Mouse (Mus musculus): ENCODE results near the gene Nosip. TPM values are rescaled to one million over a fixed set of nuclear protein-coding genes. Genes with fewer than 3 reads are reported as not detected.

The Nosip gene
- polyA plus RNA-seq, 2 experiments = 23.1 to 26.4 TPM

GRCm38 (mm10) chr7:45067190-45067999 lies 5.2 kb downstream of the Nosip start:
- peaks cover 5 to 6% of the 10 kb centered on the region in 2 experiments; a peak in 2 of 4 replicates for H3K4me1 ChIP-seq (replicated peaks; ENCODE audit: control insufficient read depth in 2 of 2, insufficient read depth in 2 of 2, low read length in 1 of 2)
- no peak overlapping the region for H3K27ac ChIP-seq
- H3K4me2 ChIP-seq (ENCODE audit: low read depth) = no peak overlapping the region
- 0 out of 2 replicates have a peak, but pooled peaks have one; percentile 4 for ATAC-seq (ENCODE audit: insufficient read depth)
- WGBS (ENCODE audit: insufficient replicate concordance) = 33% methylated on average over 4 of the region's 4 CpGs
- no peak for DNase-seq (ENCODE audit: low read depth in 3 of 3, low spot score in 3 of 3)
- no peak overlapping the region for H3K4me3 ChIP-seq (ENCODE audit: insufficient read depth in 1 of 2, low read depth in 2 of 2, low read length in 2 of 2)
- no peaks in the 10 kb centered on the region for H3K9me3 ChIP-seq (ENCODE audit: control insufficient read depth, low read length)
- H3K9ac ChIP-seq (replicated peaks) = no peak overlapping the region
- H3K36me3 ChIP-seq (replicated peaks; ENCODE audit: control insufficient read depth, insufficient read depth, low read depth) = no peaks in the 10 kb centered on the region
- no peaks in the 10 kb centered on the region for H3K27me3 ChIP-seq (ENCODE audit: control insufficient read depth, insufficient read depth, low read length)
- TF ChIP-seq EP300 (IDR thresholded peaks at IDR 0.05; ENCODE audit: low read depth) (no peak), CTCF (IDR thresholded peaks at IDR 0.05; ENCODE audit: low read depth) (no peak)

- peaks cover 6 to 7% of the 10 kb centered on the region in 2 experiments; a peak in 2 of 4 replicates for H3K4me1 ChIP-seq (replicated peaks; ENCODE audit: control insufficient read depth in 2 of 2, insufficient read depth in 2 of 2, low read length in 1 of 2)
- H3K4me3 ChIP-seq (ENCODE audit: insufficient read depth in 1 of 2, low read depth in 2 of 2, low read length in 2 of 2) = no peak overlapping the region
- no peak overlapping the region for H3K27ac ChIP-seq
- peak; percentile 46 for ATAC-seq (ENCODE audit: insufficient read depth)
- H3K27me3 ChIP-seq (ENCODE audit: control insufficient read depth, insufficient read depth, low read length) = no peaks in the 10 kb centered on the region
- no peak overlapping the region for H3K4me2 ChIP-seq (ENCODE audit: low read depth)
- H3K9ac ChIP-seq (replicated peaks) = no peak overlapping the region
- DNase-seq (ENCODE audit: low read depth in 3 of 3, low spot score in 3 of 3) = peak in 1 of 3 experiments; percentile 46
- WGBS (ENCODE audit: insufficient replicate concordance) = 10% methylated on average over 5 of the region's 5 CpGs
- no peaks in the 10 kb centered on the region for H3K9me3 ChIP-seq (ENCODE audit: control insufficient read depth, low read length)
- H3K36me3 ChIP-seq (replicated peaks; ENCODE audit: control insufficient read depth, insufficient read depth, low read depth) = no peaks in the 10 kb centered on the region
- TF ChIP-seq EP300 (IDR thresholded peaks at IDR 0.05; ENCODE audit: low read depth) = no peak
- TF ChIP-seq CTCF (IDR thresholded peaks at IDR 0.05; ENCODE audit: low read depth) = peak; percentile 93
These were observed 5.7 kb downstream of the Nosip start for GRCm38 (mm10) chr7:45068000-45068318.

- H3K27me3 ChIP-seq (ENCODE audit: control insufficient read depth, insufficient read depth, low read length) = no peaks in the 10 kb centered on the region
- no peaks in the 10 kb centered on the region for H3K36me3 ChIP-seq (replicated peaks; ENCODE audit: control insufficient read depth, insufficient read depth, low read depth)
- no peak for TF ChIP-seq EP300 (IDR thresholded peaks at IDR 0.05; ENCODE audit: low read depth)
- TF ChIP-seq CTCF (IDR thresholded peaks at IDR 0.05; ENCODE audit: low read depth) = no peak
- no peak overlapping the region for H3K27ac ChIP-seq
- H3K4me1 ChIP-seq (replicated peaks; ENCODE audit: control insufficient read depth in 2 of 2, insufficient read depth in 2 of 2, low read length in 1 of 2) = 0 out of 4 replicates have a peak, but pooled peaks cover 0 to 4% of the 10 kb centered on the region in 2 experiments
- no peak overlapping the region for H3K9ac ChIP-seq (replicated peaks)
- WGBS (ENCODE audit: insufficient replicate concordance) = 52% methylated on average over 2 of the region's 2 CpGs
- no peaks in the 10 kb centered on the region for H3K9me3 ChIP-seq (ENCODE audit: control insufficient read depth, low read length)
- ATAC-seq (ENCODE audit: insufficient read depth) = no peak
- no peak overlapping the region for H3K4me3 ChIP-seq (ENCODE audit: insufficient read depth in 1 of 2, low read depth in 2 of 2, low read length in 2 of 2)
- DNase-seq (ENCODE audit: low read depth in 3 of 3, low spot score in 3 of 3) = no peak
- H3K4me2 ChIP-seq (ENCODE audit: low read depth) = no peak overlapping the region
These were observed 7.4 kb downstream of the Nosip start for GRCm38 (mm10) chr7:45069671-45070070.

GRCm38 (mm10) chr7:45072230-45072629 lies 10.0 kb downstream of the Nosip start:
- Histone ChIP-seq H3K9ac (replicated peaks) (no peak overlapping the region), H3K4me3 (ENCODE audit: insufficient read depth in 1 of 2, low read depth in 2 of 2, low read length in 2 of 2) (no peak overlapping the region), H3K4me2 (ENCODE audit: low read depth) (no peak overlapping the region), H3K27ac (no peak overlapping the region), H3K27me3 (ENCODE audit: control insufficient read depth, insufficient read depth, low read length) (no peaks in the 10 kb centered on the region), H3K4me1 (replicated peaks; ENCODE audit: control insufficient read depth in 2 of 2, insufficient read depth in 2 of 2, low read length in 1 of 2) (peaks cover 0 to 5% of the 10 kb centered on the region in 2 experiments; a peak in 1 of 4 replicates), H3K9me3 (ENCODE audit: control insufficient read depth, low read length) (no peaks in the 10 kb centered on the region), H3K36me3 (replicated peaks; ENCODE audit: control insufficient read depth, insufficient read depth, low read depth) (peaks cover 2% of the 10 kb centered on the region; the same call in 1 of the 2 replicates)
- peak; percentile 67 for TF ChIP-seq CTCF (IDR thresholded peaks at IDR 0.05; ENCODE audit: low read depth)
- TF ChIP-seq EP300 (IDR thresholded peaks at IDR 0.05; ENCODE audit: low read depth) = no peak
- DNase-seq (ENCODE audit: low read depth in 3 of 3, low spot score in 3 of 3) (no peak), ATAC-seq (ENCODE audit: insufficient read depth) (no peak)
- WGBS (ENCODE audit: insufficient replicate concordance) = 63% methylated on average over 2 of the region's 2 CpGs

GRCm38 (mm10) chr7:45073171-45073707 lies 11.0 kb downstream of the Nosip start:
- DNase-seq (ENCODE audit: low read depth in 3 of 3, low spot score in 3 of 3) (no peak), ATAC-seq (ENCODE audit: insufficient read depth) (no peak)
- WGBS (ENCODE audit: insufficient replicate concordance) = 50% methylated on average over 7 of the region's 7 CpGs
- H3K9ac ChIP-seq (replicated peaks) = no peak overlapping the region
- H3K9me3 ChIP-seq (ENCODE audit: control insufficient read depth, low read length) = no peaks in the 10 kb centered on the region
- no peaks in the 10 kb centered on the region for H3K27me3 ChIP-seq (ENCODE audit: control insufficient read depth, insufficient read depth, low read length)
- no peak overlapping the region for H3K27ac ChIP-seq
- TF ChIP-seq CTCF (IDR thresholded peaks at IDR 0.05; ENCODE audit: low read depth) = no peak
- TF ChIP-seq EP300 (IDR thresholded peaks at IDR 0.05; ENCODE audit: low read depth) = no peak
- peaks cover 7% of the 10 kb centered on the region; the same call in 1 of the 2 replicates for H3K36me3 ChIP-seq (replicated peaks; ENCODE audit: control insufficient read depth, insufficient read depth, low read depth)
- peaks cover 0 to 5% of the 10 kb centered on the region in 2 experiments; a peak in 1 of 4 replicates for H3K4me1 ChIP-seq (replicated peaks; ENCODE audit: control insufficient read depth in 2 of 2, insufficient read depth in 2 of 2, low read length in 1 of 2)
- no peak overlapping the region for H3K4me2 ChIP-seq (ENCODE audit: low read depth)
- no peak overlapping the region for H3K4me3 ChIP-seq (ENCODE audit: insufficient read depth in 1 of 2, low read depth in 2 of 2, low read length in 2 of 2)

All from liver, embryonic 14.5 days (tissue).